Mouse (Mus musculus) gastrocnemius, postnatal 10 days (tissue): ENCODE measurements around the gene Zdhhc19. TPM values are rescaled to one million over a fixed set of nuclear protein-coding genes. Genes with fewer than 3 reads are reported as not detected.

Source experiments
- DNase-seq: peaks from one replicate; pipeline ENCODE4 v3.0.0; 2021; ENCODE audit warnings: mixed read lengths
- total RNA-seq, 2 experiments: library from RNA; stranded (reverse); gene quantifications; 2 replicates each; pipeline ENCODE4 v1.2.3; 2021

Zdhhc19 gene
- total RNA-seq, 2 experiments from 2014 or later = not detected

GRCm38 (mm10) chr16:32516006-32516962 lies 20.2 kb downstream of the Zdhhc19 start:
- no peak for DNase-seq

GRCm38 (mm10) chr16:32517785-32518481 lies 21.9 kb downstream of the Zdhhc19 start:
- no peak for DNase-seq

- no peak for DNase-seq
These were observed 23.7 kb downstream of the Zdhhc19 start for GRCm38 (mm10) chr16:32519656-32520371.

GRCm38 (mm10) chr16:32520372-32520748 lies 24.3 kb downstream of the Zdhhc19 start:
- no peak for DNase-seq

- DNase-seq = no peak
These were observed 26.6 kb downstream of the Zdhhc19 start for GRCm38 (mm10) chr16:32522578-32523194.

- peak; percentile 80 for DNase-seq
These were observed 27.6 kb downstream of the Zdhhc19 start for GRCm38 (mm10) chr16:32523462-32524243.

DNA sequence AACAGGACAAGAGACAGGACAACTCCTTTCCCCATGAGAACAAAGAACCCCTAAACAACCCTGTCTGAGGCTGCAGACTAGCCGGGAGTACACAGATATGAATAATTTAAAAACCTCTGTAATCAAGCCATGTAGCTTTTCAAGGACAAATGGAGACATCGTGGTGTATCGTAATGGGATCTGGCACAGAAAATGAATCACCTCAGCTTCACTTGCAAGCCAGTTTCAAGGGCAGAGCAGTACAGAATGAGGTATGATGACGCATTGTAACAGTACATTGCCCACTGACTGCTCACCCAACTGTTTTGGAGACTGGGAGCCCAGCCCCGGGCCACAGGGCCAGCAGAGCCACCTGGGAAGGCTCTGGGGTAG lies 28.2 kb downstream of the Zdhhc19 start:
- no peak for DNase-seq

DNA sequence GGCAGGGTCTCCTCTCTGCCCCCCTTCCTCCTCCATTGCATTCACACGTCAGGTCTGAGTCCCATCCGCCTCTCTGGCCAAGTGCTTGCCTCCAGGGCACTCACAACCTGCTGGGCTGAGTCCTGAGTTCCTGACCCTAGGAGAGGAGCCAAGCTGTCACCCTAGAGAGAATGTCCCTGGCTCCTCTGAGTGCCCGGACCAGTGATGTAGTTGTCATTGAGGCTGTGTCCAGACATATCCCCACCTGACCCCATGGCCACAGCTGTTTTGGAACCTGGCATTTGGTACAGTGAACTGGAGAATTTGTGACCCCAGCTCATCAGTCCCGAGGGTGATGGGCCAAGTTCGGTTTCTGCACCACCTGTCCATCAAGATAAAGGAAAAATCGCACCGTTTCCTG lies 30.8 kb downstream of the Zdhhc19 start:
- DNase-seq = no peak

- DNase-seq = no peak
These were observed 37.1 kb downstream of the Zdhhc19 start for GRCm38 (mm10) chr16:32532878-32533826.

DNA sequence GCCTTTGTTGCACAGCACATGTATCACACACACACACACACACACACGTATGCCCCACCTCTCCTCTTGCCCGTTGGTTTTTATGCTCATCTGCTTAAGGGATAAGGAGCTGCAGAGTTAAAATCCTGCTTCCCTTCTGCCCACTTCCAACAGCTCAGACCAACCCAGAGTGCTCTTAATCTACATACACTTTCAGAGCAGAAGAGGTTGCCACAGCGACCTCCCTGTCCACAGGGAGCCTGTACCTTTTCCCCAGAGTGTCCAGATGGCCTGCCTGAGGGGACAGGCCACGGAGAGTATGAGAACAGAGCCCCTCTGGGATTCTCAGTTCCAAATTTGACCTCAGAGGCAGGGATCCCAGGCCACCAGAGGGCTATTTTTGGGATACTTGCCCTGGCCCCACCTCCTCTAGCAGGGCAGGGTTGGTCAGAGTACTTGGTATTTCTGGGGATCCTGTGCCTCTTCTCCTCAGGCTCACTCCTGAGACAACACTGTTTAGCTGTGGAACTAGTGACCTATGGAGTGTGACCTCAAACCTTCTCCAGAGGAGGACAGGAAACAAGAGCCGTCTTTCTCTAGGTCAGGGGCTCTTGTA lies 39.2 kb downstream of the Zdhhc19 start:
- no peak for DNase-seq

- DNase-seq = no peak
These were observed 42.0 kb downstream of the Zdhhc19 start for GRCm38 (mm10) chr16:32537867-32538660.

- no peak for DNase-seq
These were observed 42.7 kb downstream of the Zdhhc19 start for GRCm38 (mm10) chr16:32538761-32539255.

DNA sequence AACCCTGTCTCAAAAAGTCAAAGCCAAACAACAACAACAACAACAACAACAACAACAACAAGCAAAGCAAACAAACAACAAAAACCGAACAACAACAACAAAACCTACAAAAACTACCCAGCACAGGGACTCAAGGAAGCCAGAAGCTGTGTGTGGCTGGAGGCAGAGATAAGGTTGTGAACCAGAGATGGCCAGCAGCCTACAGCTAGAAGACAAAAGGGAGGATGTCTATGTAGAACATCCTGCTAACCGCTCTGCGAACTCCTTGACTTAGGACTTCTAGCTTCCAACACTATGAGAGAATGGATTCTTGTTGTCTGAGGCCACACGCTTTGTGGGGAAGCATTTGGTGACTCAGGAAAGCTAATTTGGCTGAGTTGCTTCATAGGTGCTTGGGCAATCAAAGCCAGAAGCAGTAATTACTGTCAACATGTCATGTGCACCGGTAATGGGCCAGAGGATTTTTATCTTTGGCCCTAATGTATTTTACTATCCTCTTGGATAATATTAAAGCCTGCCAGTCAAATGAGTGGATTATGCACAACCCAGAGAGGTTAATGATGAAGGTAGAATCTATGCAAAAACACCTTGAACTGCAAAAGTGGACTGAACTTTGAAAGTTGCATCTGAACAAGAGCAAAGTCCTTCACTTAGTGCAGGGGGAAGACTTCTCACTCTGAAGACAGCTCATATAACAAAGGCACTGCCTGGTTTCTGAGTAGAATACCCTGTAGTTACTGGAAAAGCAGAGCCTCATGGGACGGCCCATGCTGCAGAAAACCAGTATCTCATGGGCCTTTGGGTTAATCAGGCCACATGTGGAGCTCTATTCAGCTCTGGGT lies 45.5 kb downstream of the Zdhhc19 start:
- no peak for DNase-seq

DNA sequence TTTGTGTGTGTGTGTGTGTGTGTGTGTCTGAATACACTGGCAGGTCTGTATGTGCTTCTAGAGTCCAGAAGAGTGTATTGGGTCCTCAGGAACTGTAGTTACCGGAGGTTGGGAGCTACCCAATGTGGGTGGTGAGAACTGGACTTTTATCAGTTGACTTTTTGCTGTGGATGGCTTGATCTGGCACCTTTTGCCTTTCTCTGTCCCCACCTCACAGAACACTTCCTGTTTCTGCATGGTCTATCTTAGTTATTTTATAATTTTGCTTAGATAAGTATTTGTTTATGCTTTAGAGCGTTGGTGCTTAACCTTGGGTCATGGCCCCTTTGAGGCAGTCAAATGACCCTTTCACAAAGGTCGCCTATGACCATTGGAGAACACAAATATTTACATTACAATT lies 47.4 kb downstream of the Zdhhc19 start:
- no peak for DNase-seq

DNA sequence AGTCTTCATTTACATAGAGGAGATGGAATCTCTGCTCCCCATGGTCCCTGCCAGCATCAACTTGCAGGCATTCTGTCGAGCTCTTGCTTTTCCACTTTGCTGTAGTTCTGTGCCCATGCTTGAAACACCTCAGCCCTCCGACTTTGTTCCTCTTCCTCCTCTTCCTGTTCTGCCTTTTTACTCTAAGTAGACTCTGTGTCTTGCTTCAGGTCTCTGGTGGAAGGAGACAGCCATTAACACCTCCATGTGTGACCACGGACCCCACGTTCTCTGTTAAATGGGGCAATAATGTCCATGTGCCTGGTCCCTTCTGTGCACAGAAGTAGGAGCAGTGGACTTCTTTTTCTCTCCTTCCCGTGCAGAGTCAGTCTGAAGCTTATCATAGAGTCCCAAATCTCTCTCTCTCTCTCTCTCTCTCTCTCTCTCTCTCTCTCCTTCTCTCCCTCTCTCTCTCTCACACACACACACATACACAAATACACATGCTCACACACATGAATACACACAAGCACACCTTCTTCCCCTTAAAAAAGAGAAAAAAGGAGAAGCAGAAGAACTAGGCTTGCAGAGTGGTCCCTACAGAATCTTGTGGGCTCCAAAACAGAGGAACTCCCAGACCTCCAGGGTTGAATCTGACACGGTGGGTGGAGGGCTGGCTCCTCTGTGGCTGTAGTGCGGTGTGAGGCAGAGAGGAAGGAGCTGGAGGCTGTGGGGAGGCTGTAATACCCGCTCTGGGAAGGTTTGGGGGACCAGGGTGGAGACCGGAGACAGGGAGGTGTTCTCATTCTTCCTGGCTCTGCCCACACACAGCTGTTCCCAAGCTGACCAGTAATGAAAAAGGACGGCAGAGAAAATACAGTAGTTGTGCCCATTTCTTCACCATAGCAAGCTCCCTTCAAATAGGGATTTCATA lies 51.3 kb downstream of the Zdhhc19 start:
- no peak for DNase-seq

DNA sequence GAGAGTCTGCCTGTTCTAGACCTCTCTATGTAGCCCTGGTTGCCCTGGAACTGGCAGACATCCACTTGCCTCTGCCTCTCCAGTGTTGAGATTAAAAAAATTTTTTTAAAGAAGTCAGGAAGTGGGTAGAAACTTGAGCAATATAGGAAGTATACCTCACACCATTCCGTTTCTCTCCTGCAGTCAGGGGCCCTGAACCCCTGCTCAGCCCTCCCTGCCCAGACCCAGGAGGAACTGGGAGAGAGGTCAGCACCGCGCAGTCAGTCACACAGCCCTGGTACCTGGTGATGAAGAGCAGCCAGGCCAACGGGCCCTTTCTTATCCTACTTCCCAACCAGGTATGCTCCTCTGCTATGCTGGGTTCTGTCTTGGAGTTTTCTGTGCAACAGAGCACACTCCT lies 54.0 kb downstream of the Zdhhc19 start:
- DNase-seq = no peak

- no peak for DNase-seq
These were observed 54.4 kb downstream of the Zdhhc19 start for GRCm38 (mm10) chr16:32550487-32550886.
